Mouse (Mus musculus): Measurements from ENCODE around the gene Mcur1.

GRCm38 (mm10) chr13:43530129-43530831, 29.7 kb downstream of the Mcur1 start:
- TF ChIP-seq CTCF (IDR thresholded peaks at IDR 0.05; ENCODE audit: low read depth, low read length) (no peak), POLR2A (IDR thresholded peaks at IDR 0.05; ENCODE audit: extremely low read depth, insufficient read depth, low read length) (no peak)
